Mouse (Mus musculus) kidney, adult 2 months (tissue): ENCODE measurements around the gene 1520401A03Rik. TPM values are rescaled to one million over a fixed set of nuclear protein-coding genes. Genes with fewer than 3 reads are reported as not detected.

Source experiments
- DNase-seq: peaks from one replicate; pipeline ENCODE4 v3.0.0; 2021
- H3K27ac ChIP-seq: fragments of 200-500 bp; 2 replicates; pipeline ENCODE4 v1.5.1; 2012; ENCODE audit warnings: low read depth, low read length, control low read depth, inconsistent platforms; ENCODE audit not compliant: insufficient read depth
- H3K27me3 ChIP-seq: fragments of 200-500 bp; replicated peaks from 2 replicates; pipeline ENCODE4 v1.6.1; 2012; ENCODE audit warnings: mild to moderate bottlenecking, moderate library complexity, low read length, inconsistent platforms; ENCODE audit not compliant: control insufficient read depth, insufficient read depth
- H3K36me3 ChIP-seq: fragments of 200-500 bp; 2 replicates; pipeline ENCODE4 v1.6.1; 2012; ENCODE audit warnings: mild to moderate bottlenecking, moderate library complexity, low read length, inconsistent platforms; ENCODE audit not compliant: control insufficient read depth, insufficient read depth
- H3K4me1 ChIP-seq: fragments of 200-500 bp; 2 replicates; pipeline ENCODE4 v1.6.1; 2011; ENCODE audit warnings: low read length; ENCODE audit not compliant: control insufficient read depth, insufficient read depth
- H3K4me3 ChIP-seq: fragments of 200-500 bp; 2 replicates; pipeline ENCODE4 v1.5.1; 2011; ENCODE audit warnings: mild to moderate bottlenecking, low read depth, low read length, control low read depth; ENCODE audit not compliant: insufficient read depth
- CTCF ChIP-seq: fragments of 200-500 bp; conservative IDR thresholded peaks from 2 replicates; pipeline ENCODE4 v1.5.1; 2011; ENCODE audit warnings: low read depth, mild to moderate bottlenecking, control low read depth, low read length, moderate library complexity, mixed read lengths; ENCODE audit not compliant: insufficient read depth, insufficient read length
- POLR2A ChIP-seq: fragments of 200-500 bp; IDR thresholded peaks from one replicate; pipeline ENCODE4 v1.6.1; 2011; ENCODE audit warnings: low read depth, low read length, control low read depth
- WGBS: fragments of 180-500 bp; shearing (Covaris S2); methylation state at CpG from one replicate; pipeline ENCODE4 v1.1.7; 2018; 5-methylcytosine and 5-hydroxymethylcytosine counted together
- polyA plus RNA-seq: library from polyadenylated mRNA; depleted of rRNA; stranded (reverse); fragments of >200 nt; gene quantifications from 2 replicates; pipeline ENCODE4 v1.2.3, GENCODE M21; 2012

1520401A03Rik gene
- polyA plus RNA-seq, 1 experiment = not detected

- Histone ChIP-seq H3K36me3 (no peaks in the 10 kb centered on the region), H3K4me1 (no peaks in the 10 kb centered on the region; the same call in 1 of the 2 replicates), H3K4me3 (peak overlapping the region; percentile 52), H3K27me3 (no peaks in the 10 kb centered on the region), H3K27ac (no peak overlapping the region)
- WGBS = under 1% methylated on average over 101 of the region's 101 CpGs
- TF ChIP-seq POLR2A = no peak
- peak; percentile 63 for DNase-seq
These were observed 23.2 kb downstream of the 1520401A03Rik start for GRCm38 (mm10) chr17:23699131-23700077.

- no peaks in the 10 kb centered on the region for H3K27me3 ChIP-seq
- no peak overlapping the region for H3K4me3 ChIP-seq
- no peaks in the 10 kb centered on the region; the same call in 1 of the 2 replicates for H3K4me1 ChIP-seq
- no peak for DNase-seq
- TF ChIP-seq POLR2A (no peak), CTCF (no peak)
- H3K27ac ChIP-seq = no peak overlapping the region
- no peaks in the 10 kb centered on the region for H3K36me3 ChIP-seq
- 71% methylated on average over 3 of the region's 3 CpGs for WGBS
These were observed 26.8 kb downstream of the 1520401A03Rik start for GRCm38 (mm10) chr17:23695801-23696200.

- no peak overlapping the region for H3K4me3 ChIP-seq
- TF ChIP-seq POLR2A (no peak), CTCF (no peak)
- no peaks in the 10 kb centered on the region; the same call in 1 of the 2 replicates for H3K4me1 ChIP-seq
- WGBS = 81% methylated on average over 1 of the region's 1 CpGs
- H3K27ac ChIP-seq = no peak overlapping the region
- H3K27me3 ChIP-seq = no peaks in the 10 kb centered on the region
- H3K36me3 ChIP-seq = no peaks in the 10 kb centered on the region
- DNase-seq = no peak
These were observed 28.1 kb downstream of the 1520401A03Rik start for GRCm38 (mm10) chr17:23694491-23694890.

- H3K36me3 ChIP-seq = no peaks in the 10 kb centered on the region
- no peak within 1 kb of the TSS for H3K27ac ChIP-seq
- peaks cover 14% of the 10 kb centered on the region for H3K4me1 ChIP-seq
- TF ChIP-seq CTCF (no peak), POLR2A (no peak)
- no peaks in the 10 kb centered on the region for H3K27me3 ChIP-seq
- whole genome bisulfite sequencing = 43% methylated on average over 15 of the region's 15 CpGs
- H3K4me3 ChIP-seq = no peak within 1 kb of the TSS
- DNase-seq = peak; percentile 43
These were observed 38.5 kb downstream of the 1520401A03Rik start, which contains the start of gene Cldn9 for GRCm38 (mm10) chr17:23683856-23684672. Gene Cldn9 (minus strand): TSS chr17:23684026.

GRCm38 (mm10) chr17:23683226-23683625, 39.4 kb downstream of the 1520401A03Rik start:
- no peaks in the 10 kb centered on the region for H3K27me3 ChIP-seq
- 37% methylated on average over 15 of the region's 15 CpGs for WGBS
- no peak overlapping the region for H3K27ac ChIP-seq
- H3K4me1 ChIP-seq = peaks cover 14% of the 10 kb centered on the region
- TF ChIP-seq CTCF (no peak), POLR2A (no peak)
- no peak for DNase-seq
- H3K36me3 ChIP-seq = no peaks in the 10 kb centered on the region
- no peak overlapping the region for H3K4me3 ChIP-seq

GRCm38 (mm10) chr17:23682530-23682929, 40.1 kb downstream of the 1520401A03Rik start:
- peak; percentile 61 for DNase-seq
- TF ChIP-seq POLR2A (no peak), CTCF (no peak)
- Histone ChIP-seq H3K36me3 (no peaks in the 10 kb centered on the region), H3K27me3 (no peaks in the 10 kb centered on the region), H3K4me3 (no peak overlapping the region), H3K27ac (no peak overlapping the region), H3K4me1 (peaks cover 14% of the 10 kb centered on the region)
- 63% methylated on average over 3 of the region's 3 CpGs for WGBS

GRCm38 (mm10) chr17:23682092-23682491, 40.5 kb downstream of the 1520401A03Rik start:
- Histone ChIP-seq H3K4me1 (peaks cover 14% of the 10 kb centered on the region), H3K27ac (peak overlapping the region; percentile 62), H3K27me3 (no peaks in the 10 kb centered on the region), H3K36me3 (no peaks in the 10 kb centered on the region), H3K4me3 (no peak overlapping the region)
- TF ChIP-seq CTCF (no peak), POLR2A (no peak)
- 32% methylated on average over 4 of the region's 4 CpGs for WGBS
- peak; percentile 76 for DNase-seq
